Mouse (Mus musculus) kidney, adult 2 months (tissue): ENCODE results near the gene Ppp1r14b.

Source experiments
- CTCF ChIP-seq: fragments of 200-500 bp; conservative IDR thresholded peaks from 2 replicates; pipeline ENCODE4 v1.5.1; 2011; ENCODE audit warnings: low read depth, mild to moderate bottlenecking, control low read depth, low read length, moderate library complexity, mixed read lengths; ENCODE audit not compliant: insufficient read depth, insufficient read length
- POLR2A ChIP-seq: fragments of 200-500 bp; IDR thresholded peaks from one replicate; pipeline ENCODE4 v1.6.1; 2011; ENCODE audit warnings: low read depth, low read length, control low read depth

DNA sequence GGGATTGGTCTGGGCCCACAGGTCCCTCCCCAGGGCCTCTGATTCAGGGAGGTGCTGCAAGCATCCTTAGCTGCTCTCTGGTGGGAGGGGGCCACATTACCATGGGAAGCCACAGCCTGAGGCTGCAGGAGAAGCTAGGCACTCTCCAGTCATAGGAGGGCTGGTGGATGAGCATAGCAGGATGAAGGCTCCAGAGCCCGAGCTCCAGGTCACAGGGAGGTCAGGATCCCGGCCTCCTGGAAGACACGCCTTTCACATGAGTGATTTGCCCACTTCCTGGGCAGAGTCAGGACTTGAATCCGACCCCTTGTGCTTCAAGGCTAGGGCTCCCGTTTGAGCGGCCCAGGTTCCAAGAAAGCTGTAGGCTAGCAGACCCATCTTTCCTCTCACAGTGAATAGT is 3.1 kb upstream of the Ppp1r14b start:
- TF ChIP-seq POLR2A = no peak
- no peak for TF ChIP-seq CTCF
